Mouse (Mus musculus): ENCODE measurements around the gene Spsb3. TPM values are rescaled to one million over a fixed set of nuclear protein-coding genes. Genes with fewer than 3 reads are reported as not detected.
A peak's percentile ranks its signal among the peaks of the same experiment; 100 is the strongest.

Spsb3 gene
- polyA plus RNA-seq, 2 experiments = 28.4 to 37.5 TPM

DNA sequence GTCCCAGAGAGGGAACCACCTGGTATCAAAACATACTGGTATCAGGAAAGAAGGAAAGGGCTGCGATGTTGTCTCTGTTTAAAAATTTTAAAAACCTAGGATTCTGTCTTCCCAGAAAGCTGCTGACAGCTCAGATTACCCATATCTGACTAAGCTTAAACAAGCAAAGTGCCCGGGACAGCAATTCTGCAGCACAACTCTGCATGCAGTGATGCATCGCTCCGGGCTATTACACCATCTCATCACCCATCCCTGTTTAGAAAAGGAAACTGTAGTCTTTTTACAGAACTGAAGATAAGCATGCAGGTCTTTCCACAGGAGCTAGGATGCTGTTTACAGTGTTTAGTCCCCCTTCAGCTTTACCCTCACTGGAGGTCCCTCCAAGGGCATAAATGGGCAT is 48.5 kb downstream of the Spsb3 start:
- Histone ChIP-seq H3K27ac (no peak overlapping the region), H3K9ac (replicated peaks) (no peak overlapping the region), H3K36me3 (replicated peaks; ENCODE audit: control insufficient read depth, insufficient read depth, low read depth) (peaks cover 10% of the 10 kb centered on the region), H3K9me3 (ENCODE audit: control insufficient read depth, low read length) (no peaks in the 10 kb centered on the region), H3K4me1 (replicated peaks; ENCODE audit: control insufficient read depth in 2 of 2, insufficient read depth in 2 of 2, low read length in 1 of 2) (peaks cover 24 to 25% of the 10 kb centered on the region in 2 experiments), H3K27me3 (ENCODE audit: control insufficient read depth, insufficient read depth, low read length) (no peaks in the 10 kb centered on the region), H3K4me3 (ENCODE audit: insufficient read depth in 1 of 2, low read depth in 2 of 2, low read length in 2 of 2) (peak overlapping the region; percentile 66 to 97), H3K4me2 (ENCODE audit: low read depth) (peak overlapping the region; percentile 95)
- no peak for TF ChIP-seq EP300 (IDR thresholded peaks at IDR 0.05; ENCODE audit: low read depth)
- TF ChIP-seq CTCF (IDR thresholded peaks at IDR 0.05; ENCODE audit: low read depth) = no peak
- WGBS (ENCODE audit: insufficient replicate concordance) = 68% methylated on average over 4 of the region's 4 CpGs
- no peak for DNase-seq (ENCODE audit: low read depth in 3 of 3, low spot score in 3 of 3)
- ATAC-seq (ENCODE audit: insufficient read depth) = no peak

DNA sequence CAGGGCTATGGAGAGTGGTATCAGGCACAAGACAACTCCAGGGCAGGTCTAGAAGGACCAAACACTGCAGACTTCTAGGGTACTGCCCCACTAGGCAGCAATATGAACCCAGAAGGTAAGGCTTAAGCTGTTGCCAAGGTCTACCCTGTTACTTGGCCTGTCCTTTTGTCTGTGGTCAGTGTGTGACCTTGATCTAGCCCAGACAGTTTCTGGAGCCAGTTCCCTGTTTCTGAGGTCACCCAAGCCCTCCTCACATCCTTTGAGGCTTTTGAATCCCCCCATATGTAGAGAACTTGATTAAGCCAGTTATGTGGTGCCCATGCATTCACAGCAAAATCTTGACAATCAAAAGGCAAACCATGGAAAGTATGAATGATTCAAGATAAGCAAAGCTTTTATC is 49.2 kb downstream of the Spsb3 start:
- Histone ChIP-seq H3K27ac (peak overlapping the region; percentile 80), H3K4me3 (ENCODE audit: insufficient read depth in 1 of 2, low read depth in 2 of 2, low read length in 2 of 2) (peak overlapping the region; percentile 66 to 97)
- TF ChIP-seq CTCF (IDR thresholded peaks at IDR 0.05; ENCODE audit: low read depth) (no peak), EP300 (IDR thresholded peaks at IDR 0.05; ENCODE audit: low read depth) (no peak)

DNA sequence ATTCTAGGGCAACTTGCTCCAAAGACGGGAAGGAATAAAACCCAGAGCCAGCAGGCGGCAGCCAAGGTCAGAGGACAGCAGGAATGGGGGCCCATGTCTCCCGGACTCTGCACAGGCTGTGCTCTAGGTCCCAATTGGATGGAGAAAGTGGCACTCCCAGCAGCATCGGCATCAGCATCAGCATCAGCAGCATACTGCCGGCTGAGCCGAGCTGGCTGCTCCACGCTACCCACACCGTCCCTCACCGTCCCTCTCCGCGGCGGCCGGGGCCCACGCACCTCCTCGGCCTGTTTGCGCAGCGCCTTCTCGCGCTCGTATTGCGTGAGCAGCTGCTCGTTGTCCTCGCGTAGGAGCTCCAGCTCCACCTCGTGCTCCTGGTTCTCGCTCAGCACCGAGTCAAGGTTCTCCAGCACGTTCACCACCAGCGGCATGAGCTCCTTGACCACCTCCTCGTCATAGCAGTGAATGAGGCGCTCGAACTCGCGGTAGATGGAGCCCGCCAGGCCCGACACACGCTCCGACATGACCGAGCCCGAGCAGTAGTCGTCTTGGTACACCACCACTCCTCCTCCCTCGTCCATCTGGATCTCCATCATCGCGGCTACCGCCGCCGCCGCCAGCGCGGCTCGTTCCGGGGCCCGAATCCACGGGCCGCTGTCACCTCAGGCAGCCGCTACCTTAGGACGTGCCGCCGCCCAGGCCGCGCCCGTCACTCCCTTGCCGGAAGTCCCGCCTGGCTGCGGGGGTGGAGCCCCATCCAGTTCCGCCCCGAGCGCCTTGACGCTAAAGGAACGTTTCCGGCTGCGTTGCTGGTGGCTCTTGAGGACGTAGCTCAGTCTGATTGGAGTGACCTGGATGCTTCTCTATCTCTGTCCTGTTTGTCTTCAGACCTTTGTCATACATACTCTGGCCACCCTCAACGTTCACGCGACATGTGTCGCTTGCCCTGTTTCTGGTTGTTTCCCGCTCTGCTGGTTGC is 50.1 kb downstream of the Spsb3 start, which contains the start of gene Mapk8ip3:
Mapk8ip3 (minus strand) TSS at position 719 of the 979 bp plus-strand sequence.
- Histone ChIP-seq H3K4me2 (ENCODE audit: low read depth) (peak within 1 kb of the TSS; percentile 95), H3K4me1 (replicated peaks; ENCODE audit: control insufficient read depth in 2 of 2, insufficient read depth in 2 of 2, low read length in 1 of 2) (peaks cover 24 to 25% of the 10 kb centered on the region in 2 experiments), H3K9me3 (ENCODE audit: control insufficient read depth, low read length) (no peaks in the 10 kb centered on the region), H3K36me3 (replicated peaks; ENCODE audit: control insufficient read depth, insufficient read depth, low read depth) (peaks cover 10% of the 10 kb centered on the region), H3K9ac (replicated peaks) (peak within 1 kb of the TSS; percentile 96), H3K4me3 (ENCODE audit: insufficient read depth in 1 of 2, low read depth in 2 of 2, low read length in 2 of 2) (peak within 1 kb of the TSS; percentile 68 to 97), H3K27me3 (ENCODE audit: control insufficient read depth, insufficient read depth, low read length) (no peaks in the 10 kb centered on the region), H3K27ac (peak within 1 kb of the TSS; percentile 80)
- DNase-seq (ENCODE audit: low read depth in 3 of 3, low spot score in 3 of 3) = peak; percentile 88 to 92 (median 89)
- no peak for TF ChIP-seq EP300 (IDR thresholded peaks at IDR 0.05; ENCODE audit: low read depth)
- peak; percentile 82 for TF ChIP-seq CTCF (IDR thresholded peaks at IDR 0.05; ENCODE audit: low read depth)
- peak; percentile 97 for ATAC-seq (ENCODE audit: insufficient read depth)
- WGBS (ENCODE audit: insufficient replicate concordance) = under 1% methylated on average over 78 of the region's 78 CpGs

More for the DNA sequence above, 49.2 kb downstream of the Spsb3 start:
- H3K4me2 ChIP-seq (ENCODE audit: low read depth) = peak overlapping the region; percentile 95
- H3K36me3 ChIP-seq (replicated peaks; ENCODE audit: control insufficient read depth, insufficient read depth, low read depth) = peaks cover 10% of the 10 kb centered on the region
- no peak for DNase-seq (ENCODE audit: low read depth in 3 of 3, low spot score in 3 of 3)
- H3K4me1 ChIP-seq (replicated peaks; ENCODE audit: control insufficient read depth in 2 of 2, insufficient read depth in 2 of 2, low read length in 1 of 2) = peaks cover 24 to 25% of the 10 kb centered on the region in 2 experiments
- H3K9me3 ChIP-seq (ENCODE audit: control insufficient read depth, low read length) = no peaks in the 10 kb centered on the region
- no peaks in the 10 kb centered on the region for H3K27me3 ChIP-seq (ENCODE audit: control insufficient read depth, insufficient read depth, low read length)
- H3K9ac ChIP-seq (replicated peaks) = peak overlapping the region; percentile 96
- no peak for ATAC-seq (ENCODE audit: insufficient read depth)

DNA sequence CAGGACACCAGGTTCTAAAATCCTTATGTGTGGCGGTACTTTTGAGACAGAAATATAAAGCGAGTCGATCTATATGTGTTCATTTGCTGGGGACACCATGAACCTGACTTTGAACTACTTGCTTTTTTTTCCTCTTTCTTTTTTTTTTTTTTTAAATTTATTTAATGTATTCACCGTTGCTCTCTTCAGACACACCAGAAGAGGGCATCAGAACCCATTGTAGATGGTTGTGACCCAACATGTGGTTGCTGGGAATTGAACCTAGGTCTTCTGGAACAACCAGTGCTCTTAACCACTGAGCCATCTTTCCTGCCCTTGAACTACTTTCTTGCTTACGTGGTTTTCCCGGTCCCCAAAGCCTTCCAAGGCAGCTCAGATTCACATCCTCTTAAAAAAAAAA is 50.8 kb downstream of the Spsb3 start:
- peaks cover 7% of the 10 kb centered on the region for H3K36me3 ChIP-seq (replicated peaks; ENCODE audit: control insufficient read depth, insufficient read depth, low read depth)

More for the DNA sequence above, 50.8 kb downstream of the Spsb3 start:
- WGBS (ENCODE audit: insufficient replicate concordance) = 42% methylated on average over 6 of the region's 6 CpGs
- ATAC-seq (ENCODE audit: insufficient read depth) = no peak
- peak overlapping the region; percentile 79 for H3K27ac ChIP-seq
- peak overlapping the region; percentile 68 to 97 for H3K4me3 ChIP-seq (ENCODE audit: insufficient read depth in 1 of 2, low read depth in 2 of 2, low read length in 2 of 2)
- H3K27me3 ChIP-seq (ENCODE audit: control insufficient read depth, insufficient read depth, low read length) = no peaks in the 10 kb centered on the region
- peak overlapping the region; percentile 95 for H3K4me2 ChIP-seq (ENCODE audit: low read depth)
- no peaks in the 10 kb centered on the region for H3K9me3 ChIP-seq (ENCODE audit: control insufficient read depth, low read length)
- H3K9ac ChIP-seq (replicated peaks) = peak overlapping the region; percentile 96
- TF ChIP-seq EP300 (IDR thresholded peaks at IDR 0.05; ENCODE audit: low read depth) (no peak), CTCF (IDR thresholded peaks at IDR 0.05; ENCODE audit: low read depth) (peak; percentile 34; the same call in 1 of the 2 replicates)
- H3K4me1 ChIP-seq (replicated peaks; ENCODE audit: control insufficient read depth in 2 of 2, insufficient read depth in 2 of 2, low read length in 1 of 2) = peaks cover 24 to 25% of the 10 kb centered on the region in 2 experiments
- no peak for DNase-seq (ENCODE audit: low read depth in 3 of 3, low spot score in 3 of 3)

Other genes with a start within 250 kb of the Spsb3 start
- gene Slc9a3r2, start 236.3 kb upstream of the Spsb3 start, polyA plus RNA-seq (2012; rRNA removed) = 5.5 and 5.7 TPM in 2 replicates
- 8.1 and 9.9 TPM in 2 replicates for gene Slc9a3r2, start 236.3 kb upstream of the Spsb3 start, polyA plus RNA-seq (2014; fragmentation: Nextera tagmentation; extraction: Ambion mirVana)
- gene Npw, start 228.2 kb upstream of the Spsb3 start, polyA plus RNA-seq (2012; rRNA removed) = 0.27 TPM in 1 of 2 replicates, not detected in the other
- gene Npw, start 228.2 kb upstream of the Spsb3 start, polyA plus RNA-seq (2014; fragmentation: Nextera tagmentation; extraction: Ambion mirVana) = 0.29 TPM in 1 of 2 replicates, not detected in the other
- 21.3 and 23.8 TPM in 2 replicates for gene Zfp598, start 217.0 kb upstream of the Spsb3 start, polyA plus RNA-seq (2012; rRNA removed)
- 10.7 and 14.5 TPM in 2 replicates for gene Zfp598, start 217.0 kb upstream of the Spsb3 start, polyA plus RNA-seq (2014; fragmentation: Nextera tagmentation; extraction: Ambion mirVana)
- 0.06 and 0.14 TPM in 2 replicates for gene Syngr3, start 196.7 kb upstream of the Spsb3 start, polyA plus RNA-seq (2012; rRNA removed)
- 0.08 TPM in 1 of 2 replicates, not detected in the other for gene Syngr3, start 196.7 kb upstream of the Spsb3 start, polyA plus RNA-seq (2014; fragmentation: Nextera tagmentation; extraction: Ambion mirVana)
- 13.9 and 19.5 TPM in 2 replicates for gene Gfer, start 190.5 kb upstream of the Spsb3 start, polyA plus RNA-seq (2012; rRNA removed)
- 30.2 and 32.3 TPM in 2 replicates for gene Gfer, start 190.5 kb upstream of the Spsb3 start, polyA plus RNA-seq (2014; fragmentation: Nextera tagmentation; extraction: Ambion mirVana)
- gene Noxo1, start 190.4 kb upstream of the Spsb3 start, polyA plus RNA-seq (2012; rRNA removed) = 0.87 and 0.97 TPM in 2 replicates
- 0.25 and 0.30 TPM in 2 replicates for gene Noxo1, start 190.4 kb upstream of the Spsb3 start, polyA plus RNA-seq (2014; fragmentation: Nextera tagmentation; extraction: Ambion mirVana)
- 20.5 and 26.8 TPM in 2 replicates for gene Tbl3, start 179.0 kb upstream of the Spsb3 start, polyA plus RNA-seq (2012; rRNA removed)
- gene Tbl3, start 179.0 kb upstream of the Spsb3 start, polyA plus RNA-seq (2014; fragmentation: Nextera tagmentation; extraction: Ambion mirVana) = 31.3 and 33.4 TPM in 2 replicates
- 0.11 and 0.29 TPM in 2 replicates for gene Rnf151, start 168.6 kb upstream of the Spsb3 start, polyA plus RNA-seq (2012; rRNA removed)
- not detected in 2 replicates for gene Rnf151, start 168.6 kb upstream of the Spsb3 start, polyA plus RNA-seq (2014; fragmentation: Nextera tagmentation; extraction: Ambion mirVana)
- 2,096 and 2,246 TPM in 2 replicates for gene Rps2, start 168.5 kb upstream of the Spsb3 start, polyA plus RNA-seq (2012; rRNA removed)
- 1,219 and 1,250 TPM in 2 replicates for gene Rps2, start 168.5 kb upstream of the Spsb3 start, polyA plus RNA-seq (2014; fragmentation: Nextera tagmentation; extraction: Ambion mirVana)
- gene Ndufb10, start 162.2 kb upstream of the Spsb3 start, polyA plus RNA-seq (2012; rRNA removed) = 84.0 and 162 TPM in 2 replicates
- gene Ndufb10, start 162.2 kb upstream of the Spsb3 start, polyA plus RNA-seq (2014; fragmentation: Nextera tagmentation; extraction: Ambion mirVana) = 207 and 216 TPM in 2 replicates
- 0.03 TPM in 1 of 2 replicates, not detected in the other for gene Rpl3l, start 158.8 kb upstream of the Spsb3 start, polyA plus RNA-seq (2012; rRNA removed)
- not detected in 2 replicates for gene Rpl3l, start 158.8 kb upstream of the Spsb3 start, polyA plus RNA-seq (2014; fragmentation: Nextera tagmentation; extraction: Ambion mirVana)
- 18.3 and 25.4 TPM in 2 replicates for gene Msrb1, start 150.0 kb upstream of the Spsb3 start, polyA plus RNA-seq (2012; rRNA removed)
- 28.8 and 28.9 TPM in 2 replicates for gene Msrb1, start 150.0 kb upstream of the Spsb3 start, polyA plus RNA-seq (2014; fragmentation: Nextera tagmentation; extraction: Ambion mirVana)
- gene Hs3st6, start 133.7 kb upstream of the Spsb3 start, polyA plus RNA-seq (2012; rRNA removed) = 0.03 and 0.06 TPM in 2 replicates
- not detected in 2 replicates for gene Hs3st6, start 133.7 kb upstream of the Spsb3 start, polyA plus RNA-seq (2014; fragmentation: Nextera tagmentation; extraction: Ambion mirVana)
- 0.50 and 0.65 TPM in 2 replicates for gene Meiob, start 82.4 kb upstream of the Spsb3 start, polyA plus RNA-seq (2012; rRNA removed)
- 0.90 and 1.2 TPM in 2 replicates for gene Meiob, start 82.4 kb upstream of the Spsb3 start, polyA plus RNA-seq (2014; fragmentation: Nextera tagmentation; extraction: Ambion mirVana)
- 49.8 and 65.9 TPM in 2 replicates for gene Hagh, start 46.5 kb upstream of the Spsb3 start, polyA plus RNA-seq (2012; rRNA removed)
- 109 and 120 TPM in 2 replicates for gene Hagh, start 46.5 kb upstream of the Spsb3 start, polyA plus RNA-seq (2014; fragmentation: Nextera tagmentation; extraction: Ambion mirVana)
- 18.6 and 24.0 TPM in 2 replicates for gene Fahd1, start 36.3 kb upstream of the Spsb3 start, polyA plus RNA-seq (2012; rRNA removed)
- gene Fahd1, start 36.3 kb upstream of the Spsb3 start, polyA plus RNA-seq (2014; fragmentation: Nextera tagmentation; extraction: Ambion mirVana) = 37.2 and 40.1 TPM in 2 replicates
- gene Igfals, start 20.6 kb upstream of the Spsb3 start, polyA plus RNA-seq (2012; rRNA removed) = 3.4 and 4.3 TPM in 2 replicates
- gene Igfals, start 20.6 kb upstream of the Spsb3 start, polyA plus RNA-seq (2014; fragmentation: Nextera tagmentation; extraction: Ambion mirVana) = 4.7 and 6.3 TPM in 2 replicates
- 30.8 and 33.1 TPM in 2 replicates for gene Nubp2, start 294 bp upstream of the Spsb3 start, polyA plus RNA-seq (2012; rRNA removed)
- gene Nubp2, start 294 bp upstream of the Spsb3 start, polyA plus RNA-seq (2014; fragmentation: Nextera tagmentation; extraction: Ambion mirVana) = 76.7 and 80.1 TPM in 2 replicates
- gene Eme2, start 8.4 kb downstream of the Spsb3 start, polyA plus RNA-seq (2012; rRNA removed) = 7.6 and 9.4 TPM in 2 replicates
- gene Eme2, start 8.4 kb downstream of the Spsb3 start, polyA plus RNA-seq (2014; fragmentation: Nextera tagmentation; extraction: Ambion mirVana) = 7.4 and 8.5 TPM in 2 replicates
- 48.0 and 49.2 TPM in 2 replicates for gene Mrps34, start 8.5 kb downstream of the Spsb3 start, polyA plus RNA-seq (2012; rRNA removed)
- gene Mrps34, start 8.5 kb downstream of the Spsb3 start, polyA plus RNA-seq (2014; fragmentation: Nextera tagmentation; extraction: Ambion mirVana) = 43.5 and 49.9 TPM in 2 replicates
- gene Nme3, start 9.9 kb downstream of the Spsb3 start, polyA plus RNA-seq (2012; rRNA removed) = 55.7 and 65.6 TPM in 2 replicates
- gene Nme3, start 9.9 kb downstream of the Spsb3 start, polyA plus RNA-seq (2014; fragmentation: Nextera tagmentation; extraction: Ambion mirVana) = 79.2 and 83.7 TPM in 2 replicates
- 30.6 and 34.3 TPM in 2 replicates for gene Mapk8ip3, start 50.3 kb downstream of the Spsb3 start, polyA plus RNA-seq (2012; rRNA removed)
- gene Mapk8ip3, start 50.3 kb downstream of the Spsb3 start, polyA plus RNA-seq (2014; fragmentation: Nextera tagmentation; extraction: Ambion mirVana) = 7.2 and 8.0 TPM in 2 replicates
- 18.9 and 24.3 TPM in 2 replicates for gene Jpt2, start 74.0 kb downstream of the Spsb3 start, polyA plus RNA-seq (2012; rRNA removed)
- gene Jpt2, start 74.0 kb downstream of the Spsb3 start, polyA plus RNA-seq (2014; fragmentation: Nextera tagmentation; extraction: Ambion mirVana) = 31.6 and 34.3 TPM in 2 replicates
- gene Cramp1l, start 129.1 kb downstream of the Spsb3 start, polyA plus RNA-seq (2012; rRNA removed) = 7.8 and 7.9 TPM in 2 replicates
- 3.2 and 3.9 TPM in 2 replicates for gene Cramp1l, start 129.1 kb downstream of the Spsb3 start, polyA plus RNA-seq (2014; fragmentation: Nextera tagmentation; extraction: Ambion mirVana)
- gene Ift140, start 129.4 kb downstream of the Spsb3 start, polyA plus RNA-seq (2012; rRNA removed) = 51.8 and 61.2 TPM in 2 replicates
- 115 and 124 TPM in 2 replicates for gene Ift140, start 129.4 kb downstream of the Spsb3 start, polyA plus RNA-seq (2014; fragmentation: Nextera tagmentation; extraction: Ambion mirVana)
- 3.0 and 3.1 TPM in 2 replicates for gene Tmem204, start 196.9 kb downstream of the Spsb3 start, polyA plus RNA-seq (2012; rRNA removed)
- 4.3 TPM in 2 replicates for gene Tmem204, start 196.9 kb downstream of the Spsb3 start, polyA plus RNA-seq (2014; fragmentation: Nextera tagmentation; extraction: Ambion mirVana)
- 8.0 and 8.7 TPM in 2 replicates for gene Telo2, start 229.3 kb downstream of the Spsb3 start, polyA plus RNA-seq (2012; rRNA removed)
- gene Telo2, start 229.3 kb downstream of the Spsb3 start, polyA plus RNA-seq (2014; fragmentation: Nextera tagmentation; extraction: Ambion mirVana) = 11.0 and 12.1 TPM in 2 replicates
- gene Ptx4, start 234.1 kb downstream of the Spsb3 start, polyA plus RNA-seq (2012; rRNA removed) = not detected in 2 replicates
- gene Ptx4, start 234.1 kb downstream of the Spsb3 start, polyA plus RNA-seq (2014; fragmentation: Nextera tagmentation; extraction: Ambion mirVana) = not detected in 2 replicates
- 7.1 and 7.9 TPM in 2 replicates for gene Clcn7, start 246.7 kb downstream of the Spsb3 start, polyA plus RNA-seq (2012; rRNA removed)
- 8.7 and 8.8 TPM in 2 replicates for gene Clcn7, start 246.7 kb downstream of the Spsb3 start, polyA plus RNA-seq (2014; fragmentation: Nextera tagmentation; extraction: Ambion mirVana)